Mouse (Mus musculus) telencephalon, adult 2 months (tissue): ENCODE data around the gene Cerk.
"Not testable (repeated sequence)": the region's sequence is repeated elsewhere in the genome, so short reads cannot be mapped to it uniquely, and the experiment has no call there.

Source experiments
- DNase-seq: peaks from one replicate; pipeline ENCODE4 v3.0.0-alpha.2; 2011; ENCODE audit warnings: low read depth, low spot score

The Cerk gene

DNA sequence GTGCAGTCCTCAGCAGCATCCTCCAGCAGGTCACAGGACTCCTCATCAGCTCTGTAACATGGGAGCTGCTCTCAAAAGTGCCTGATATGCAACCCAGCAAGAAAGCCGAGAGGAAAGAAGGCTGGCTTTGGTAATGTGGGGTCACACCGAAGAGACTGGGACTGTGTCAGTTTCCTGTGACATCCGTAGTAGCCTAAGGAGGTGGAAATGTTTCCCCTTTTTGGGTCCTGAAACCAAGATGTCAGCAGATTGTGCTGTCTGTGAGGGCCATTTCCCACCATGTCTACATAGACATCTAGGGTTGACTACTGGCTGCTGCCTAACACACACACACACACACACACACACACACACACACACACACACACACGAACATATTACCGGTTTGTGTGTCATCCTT, 26.3 kb upstream of the Cerk start:
- not testable (repeated sequence) for DNase-seq

- DNase-seq = no peak
Measured at GRCm38 (mm10) chr15:86206385-86206784, 20.4 kb upstream of the Cerk start.

- no peak for DNase-seq
Measured at GRCm38 (mm10) chr15:86205300-86205699, 19.4 kb upstream of the Cerk start.

DNA sequence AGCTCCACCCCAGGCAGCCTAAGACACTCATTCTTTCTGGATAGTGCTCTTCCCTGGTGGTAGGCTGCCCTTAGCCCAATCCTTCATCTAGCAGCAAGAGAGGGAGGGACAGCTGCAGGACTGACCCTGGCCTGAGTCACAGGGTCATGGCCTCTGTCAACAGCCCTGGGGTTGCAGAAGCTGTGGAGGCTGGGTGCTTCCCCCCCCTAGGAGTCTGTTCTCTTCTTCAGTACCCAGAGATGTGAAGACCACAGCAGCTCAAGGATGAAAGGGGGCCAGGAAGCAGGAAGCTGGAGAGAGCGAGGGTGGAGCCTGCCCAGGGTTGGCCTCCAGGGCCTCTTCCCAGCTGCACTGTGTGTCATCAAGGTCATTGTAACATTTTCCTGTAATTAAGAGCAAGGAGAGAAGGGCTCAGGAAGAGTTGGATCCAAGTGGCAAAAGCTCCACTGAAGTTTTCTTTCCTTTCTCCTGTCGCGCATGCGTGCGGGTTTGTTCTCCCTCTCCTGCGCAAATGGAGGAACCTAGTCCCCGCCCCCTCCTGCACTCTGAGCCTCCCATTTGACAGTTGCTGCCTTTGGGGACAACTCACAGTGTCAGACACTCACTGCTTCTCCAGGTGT, 18.1 kb upstream of the Cerk start:
- DNase-seq = no peak

DNA sequence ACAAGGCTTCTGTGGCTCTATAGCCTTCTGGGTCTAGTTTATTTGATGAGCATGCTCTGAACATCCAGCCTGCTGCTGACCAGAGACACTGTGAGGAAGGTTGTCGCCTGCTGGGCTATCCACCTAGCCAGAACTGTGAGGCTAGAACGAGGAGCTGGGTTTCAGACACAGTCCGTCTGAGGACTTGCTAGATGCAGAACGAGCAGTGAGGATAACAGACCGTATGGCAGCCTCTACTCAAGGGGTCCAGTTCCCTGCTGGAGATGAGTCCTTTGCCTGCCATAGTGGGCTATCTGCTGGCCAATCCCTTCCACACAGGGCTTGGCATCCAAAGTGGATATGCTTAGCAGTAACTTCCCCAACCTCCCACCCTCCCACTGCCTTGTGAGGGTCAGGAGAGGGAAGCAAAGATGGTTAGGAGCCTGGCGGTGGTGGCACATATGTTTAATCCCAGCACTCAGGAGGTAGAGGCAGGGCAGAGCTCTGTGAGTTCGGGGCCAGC, 17.4 kb upstream of the Cerk start:
- no peak for DNase-seq

- DNase-seq = no peak
Measured at GRCm38 (mm10) chr15:86202640-86203039, 16.7 kb upstream of the Cerk start.

DNA sequence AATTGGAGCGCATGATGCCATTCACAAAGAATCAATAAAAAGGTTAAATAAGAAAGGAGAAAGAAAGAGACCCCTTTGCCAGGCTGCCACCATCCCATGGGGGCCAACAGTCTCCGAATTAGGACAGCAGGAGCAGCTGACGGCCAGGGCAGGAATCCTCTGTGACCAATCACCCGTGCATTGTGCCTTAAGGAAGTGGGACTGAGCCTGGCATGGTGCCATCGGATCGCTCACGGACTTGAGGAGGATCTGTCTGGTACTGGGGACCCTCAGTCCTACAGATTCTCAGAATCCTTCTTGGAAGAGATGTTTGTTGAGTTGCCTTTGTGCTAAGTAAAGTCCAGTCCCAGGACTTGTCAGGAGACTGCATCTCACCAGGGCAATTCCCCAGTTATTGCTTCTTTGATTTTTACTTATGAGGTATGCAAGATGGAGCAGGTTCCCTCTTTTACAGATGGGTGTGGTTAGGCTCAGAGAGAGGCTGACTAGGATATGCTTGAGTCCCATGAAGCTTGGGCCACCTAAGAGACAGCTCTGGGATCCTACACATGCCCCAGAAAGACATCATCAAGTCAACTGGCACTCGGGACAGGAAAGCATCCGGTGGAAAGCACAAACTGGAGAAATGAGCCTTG, 15.9 kb upstream of the Cerk start:
- DNase-seq = no peak

DNA sequence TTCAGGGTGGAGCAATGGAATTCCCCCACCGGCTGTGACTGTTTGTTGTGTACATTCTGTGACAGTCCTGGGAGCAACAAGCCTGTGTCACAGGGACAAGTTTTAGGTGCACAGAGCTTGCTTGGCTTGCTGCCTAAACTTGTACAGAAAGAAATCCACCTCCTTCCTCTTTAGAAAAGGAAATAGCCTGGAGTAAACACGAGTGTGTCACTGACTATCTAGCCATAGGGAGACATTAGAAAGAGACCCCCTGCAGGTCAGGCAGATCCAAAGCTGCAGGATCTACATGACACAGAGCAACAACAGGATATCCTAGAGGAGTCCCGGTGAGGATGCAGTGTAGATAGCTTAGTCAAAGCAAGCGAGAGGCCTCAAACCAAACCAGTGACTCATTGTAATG, 15.2 kb upstream of the Cerk start:
- no peak for DNase-seq

DNA sequence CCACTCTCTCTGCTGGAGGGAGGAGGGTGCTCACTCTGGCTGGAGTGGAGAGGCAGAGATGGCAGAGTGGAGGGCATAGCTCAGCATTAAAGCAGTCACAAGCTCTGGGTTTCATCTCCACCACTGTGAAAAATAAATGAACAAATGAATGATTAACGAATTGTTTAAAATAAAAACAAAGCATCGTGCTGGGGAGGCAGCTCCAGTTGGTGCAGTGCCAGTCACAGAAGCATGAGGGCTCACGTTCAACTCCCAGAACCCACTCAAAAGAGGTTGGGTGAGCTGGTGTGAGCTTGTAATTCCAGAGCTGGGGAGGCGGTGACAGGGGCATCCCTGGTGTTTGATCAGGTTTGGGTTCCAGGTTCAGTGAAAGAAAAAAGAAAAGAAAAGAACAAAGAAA, 14.2 kb upstream of the Cerk start:
- no peak for DNase-seq

DNA sequence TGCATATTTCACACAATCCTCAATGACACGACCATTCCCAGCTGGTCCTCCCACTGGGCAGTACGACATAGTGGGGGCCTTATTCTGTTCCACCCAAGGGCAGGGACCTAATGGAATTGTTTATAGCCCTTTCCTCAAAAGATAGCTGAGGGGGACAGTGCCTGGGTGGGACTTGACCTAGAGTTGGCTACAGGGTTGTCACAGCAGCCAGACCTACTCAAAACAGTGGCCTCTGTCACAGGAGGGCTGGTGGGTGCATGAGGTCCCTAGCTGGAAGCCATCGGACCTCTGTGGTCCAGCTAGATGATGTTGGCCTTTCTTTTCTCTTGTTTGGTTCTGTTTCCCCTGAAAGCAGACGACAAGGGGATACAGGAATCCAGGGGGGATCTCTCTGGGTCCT, 13.5 kb upstream of the Cerk start:
- DNase-seq = no peak

DNA sequence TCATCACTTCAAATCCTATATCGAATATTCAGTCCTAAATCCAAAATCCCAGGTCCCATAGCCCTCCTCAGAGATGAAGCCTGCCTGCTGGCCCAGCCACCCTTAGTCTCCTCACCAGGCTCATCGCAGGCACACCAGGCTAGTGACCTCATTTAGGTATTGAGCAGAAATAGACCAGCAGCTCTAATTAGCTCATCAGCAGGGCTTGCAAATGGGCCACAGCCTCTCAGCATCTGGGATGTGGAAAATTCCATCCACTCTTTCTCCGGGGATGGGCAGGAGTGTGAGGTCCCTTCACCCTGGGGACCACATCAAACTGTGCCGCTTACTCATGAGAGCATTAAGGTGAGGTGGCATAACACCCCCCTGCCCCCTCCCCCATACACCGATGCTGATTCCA, 13.1 kb upstream of the Cerk start:
- no peak for DNase-seq

- not testable (repeated sequence) for DNase-seq
Measured at GRCm38 (mm10) chr15:86194676-86195453, 8.9 kb upstream of the Cerk start.

DNA sequence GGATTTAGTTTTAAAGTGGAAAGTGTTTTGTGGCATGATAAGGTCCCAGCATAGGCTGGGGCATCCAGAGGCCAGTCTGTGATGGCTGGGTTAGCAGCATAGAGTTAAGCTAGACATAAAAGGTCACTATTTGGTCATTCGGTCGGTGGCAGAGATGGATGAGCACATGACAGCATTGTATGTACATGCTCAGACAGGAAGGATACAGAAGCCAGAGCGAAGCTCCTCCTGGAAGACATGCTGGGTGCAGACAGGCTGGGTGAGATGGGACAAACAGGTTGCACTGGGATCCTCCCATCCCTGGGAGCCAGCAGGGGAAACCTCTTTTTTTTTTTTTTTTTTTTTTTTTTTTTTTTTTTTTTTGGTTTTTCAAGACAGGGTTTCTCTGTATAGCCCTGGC, 6.0 kb upstream of the Cerk start:
- no peak for DNase-seq

DNA sequence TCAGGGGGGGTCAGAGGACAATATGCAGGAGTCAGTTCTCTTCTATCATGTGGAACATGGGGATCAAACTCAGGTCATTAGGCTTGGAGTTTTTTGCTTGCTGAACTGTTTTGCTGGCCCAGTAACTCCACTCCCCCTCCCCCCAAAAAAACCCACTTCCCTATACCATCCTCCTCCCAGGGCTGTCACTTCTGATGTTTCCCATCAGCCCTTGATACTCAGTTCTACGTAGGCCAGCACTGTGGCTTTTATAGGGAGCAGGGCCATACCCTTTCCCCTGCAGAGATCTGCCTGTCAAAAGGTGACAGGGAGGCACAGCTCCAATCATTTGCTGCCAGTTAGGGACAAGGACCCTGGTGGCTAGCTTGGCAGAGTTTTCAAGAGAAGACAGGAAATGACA, 5.6 kb upstream of the Cerk start:
- no peak for DNase-seq

DNA sequence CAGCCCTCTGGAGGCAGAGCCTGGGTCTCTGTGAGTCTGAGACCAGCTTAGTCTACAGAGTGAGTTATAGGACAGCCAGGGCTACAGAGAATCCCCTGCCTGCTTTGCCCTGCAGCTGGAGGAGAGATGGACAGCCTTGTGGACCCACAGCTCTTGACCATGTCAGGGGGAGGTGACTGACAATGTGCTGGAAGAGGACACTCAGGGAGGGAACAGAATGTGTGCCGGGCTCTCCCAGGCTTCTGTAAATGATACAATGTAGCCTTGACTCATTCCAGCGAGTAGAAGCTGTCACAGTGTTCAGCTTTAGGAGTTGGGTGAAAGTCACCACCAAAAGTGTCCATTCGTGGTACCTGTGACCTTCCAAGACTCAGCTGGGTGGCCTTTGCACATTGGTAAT, 4.4 kb upstream of the Cerk start:
- no peak for DNase-seq

GRCm38 (mm10) chr15:86188746-86189470, 3.0 kb upstream of the Cerk start:
- no peak for DNase-seq

DNA sequence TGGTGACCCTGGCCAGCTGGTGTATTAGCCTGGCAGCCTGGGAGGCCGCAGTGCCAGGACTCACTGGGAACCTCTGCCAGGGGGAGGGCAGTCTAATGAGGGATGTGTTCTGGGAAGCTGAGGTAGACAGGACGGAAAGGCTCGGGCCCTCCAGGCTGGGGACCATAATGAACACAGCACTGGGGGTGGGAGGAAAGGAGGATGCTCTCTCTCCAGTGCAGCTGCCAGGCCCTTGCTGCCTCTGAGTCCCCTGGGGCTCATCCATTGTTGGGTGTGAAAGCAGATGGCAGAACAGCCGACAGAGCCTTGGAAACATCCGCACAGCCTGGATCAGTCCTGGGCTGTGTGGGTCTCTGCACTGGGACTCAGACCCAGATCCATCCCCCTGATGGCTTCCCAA, 2.2 kb upstream of the Cerk start:
- DNase-seq = no peak

DNA sequence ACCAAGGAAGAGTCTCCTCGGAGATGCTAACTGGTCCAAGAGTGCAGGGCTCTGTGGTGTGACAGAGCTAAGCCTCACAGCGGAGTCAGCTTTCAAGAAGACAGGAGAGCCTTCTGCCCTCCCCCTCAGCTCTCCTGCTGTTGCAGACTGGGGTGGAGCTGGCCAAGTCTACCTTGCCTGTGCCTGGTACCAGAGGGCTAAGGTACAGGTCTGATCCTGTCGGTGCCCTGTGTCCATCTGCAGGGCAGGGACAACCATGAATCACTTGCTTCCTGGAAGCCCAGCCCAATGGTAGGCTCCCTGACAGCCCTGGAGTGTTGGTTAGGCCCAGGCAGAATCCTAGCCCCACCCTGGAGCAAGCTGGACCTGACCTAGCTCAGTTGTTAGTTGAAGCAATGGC, 745 bp upstream of the Cerk start:
- no peak for DNase-seq

- DNase-seq = no peak
Measured at GRCm38 (mm10) chr15:86184851-86185688, 871 bp downstream of the Cerk start.

GRCm38 (mm10) chr15:86184071-86184470, 1.9 kb downstream of the Cerk start:
- DNase-seq = no peak

- DNase-seq = no peak
Measured at GRCm38 (mm10) chr15:86183484-86183883, 2.5 kb downstream of the Cerk start.
